Mouse (Mus musculus): ENCODE results near the gene Ankzf1.

Ankzf1 gene

GRCm38 (mm10) chr1:75191622-75192402, at the start of gene Ankzf1, which contains the start of gene Atg9a:
Gene Ankzf1 (plus strand): TSS chr1:75192151.
Gene Atg9a (minus strand): TSS chr1:75192196.
- DNase-seq (ENCODE audit: low spot score in 2 of 2): peak; percentile 77 to 88

GRCm38 (mm10) chr1:75142301-75143261, 49.4 kb upstream of the Ankzf1 start, which contains the start of the genes Cnppd1 and Retreg2:
Gene Cnppd1 (minus strand): TSS chr1:75142711.
Gene Retreg2 (plus strand): TSS chr1:75142778.
- peak; percentile 94 to 95 for DNase-seq (ENCODE audit: low spot score in 2 of 2)

GRCm38 (mm10) chr1:75145589-75145988, 46.4 kb upstream of the Ankzf1 start:
- DNase-seq (ENCODE audit: low spot score in 2 of 2): no peak

- no peak for DNase-seq (ENCODE audit: low spot score in 2 of 2)
These were observed 44.4 kb upstream of the Ankzf1 start for GRCm38 (mm10) chr1:75147411-75148135.

- DNase-seq (ENCODE audit: low spot score in 2 of 2): no peak
These were observed 43.2 kb upstream of the Ankzf1 start for GRCm38 (mm10) chr1:75148727-75149126.

- no peak for DNase-seq (ENCODE audit: low spot score in 2 of 2)
These were observed 36.1 kb upstream of the Ankzf1 start for GRCm38 (mm10) chr1:75155837-75156236.

GRCm38 (mm10) chr1:75158990-75159389, 33.0 kb upstream of the Ankzf1 start:
- no peak for DNase-seq (ENCODE audit: low spot score in 2 of 2)

GRCm38 (mm10) chr1:75159540-75160255, 32.3 kb upstream of the Ankzf1 start:
- DNase-seq (ENCODE audit: low spot score in 2 of 2): no peak

- no peak for DNase-seq (ENCODE audit: low spot score in 2 of 2)
These were observed 31.7 kb upstream of the Ankzf1 start for GRCm38 (mm10) chr1:75160256-75160617.

GRCm38 (mm10) chr1:75168093-75168471, 23.9 kb upstream of the Ankzf1 start:
- no peak for DNase-seq (ENCODE audit: low spot score in 2 of 2)

GRCm38 (mm10) chr1:75168472-75169464, 23.2 kb upstream of the Ankzf1 start, which contains the start of gene Zfand2b:
Gene Zfand2b (plus strand): TSS chr1:75168646.
- DNase-seq (ENCODE audit: low spot score in 2 of 2): peak; percentile 81 to 93

- DNase-seq (ENCODE audit: low spot score in 2 of 2): peak; percentile 42 to 86
These were observed 12.4 kb upstream of the Ankzf1 start for GRCm38 (mm10) chr1:75179334-75180104.

GRCm38 (mm10) chr1:75180105-75180590, 11.8 kb upstream of the Ankzf1 start, which contains the start of gene Abcb6:
Gene Abcb6 (minus strand): TSS chr1:75180392.
- peak; percentile 68 to 85 for DNase-seq (ENCODE audit: low spot score in 2 of 2)

GRCm38 (mm10) chr1:75180741-75181140, 11.2 kb upstream of the Ankzf1 start:
- DNase-seq (ENCODE audit: low spot score in 2 of 2): no peak

- no peak for DNase-seq (ENCODE audit: low spot score in 2 of 2)
These were observed 10.5 kb upstream of the Ankzf1 start for GRCm38 (mm10) chr1:75181377-75181870.

GRCm38 (mm10) chr1:75182160-75182559, 9.8 kb upstream of the Ankzf1 start:
- no peak for DNase-seq (ENCODE audit: low spot score in 2 of 2)

GRCm38 (mm10) chr1:75185495-75185894, 6.5 kb upstream of the Ankzf1 start:
- DNase-seq (ENCODE audit: low spot score in 2 of 2): no peak

GRCm38 (mm10) chr1:75187126-75187525, 4.8 kb upstream of the Ankzf1 start:
- no peak for DNase-seq (ENCODE audit: low spot score in 2 of 2)
